Mouse (Mus musculus): ENCODE measurements around the gene Clcnkb.

The Clcnkb gene

DNA sequence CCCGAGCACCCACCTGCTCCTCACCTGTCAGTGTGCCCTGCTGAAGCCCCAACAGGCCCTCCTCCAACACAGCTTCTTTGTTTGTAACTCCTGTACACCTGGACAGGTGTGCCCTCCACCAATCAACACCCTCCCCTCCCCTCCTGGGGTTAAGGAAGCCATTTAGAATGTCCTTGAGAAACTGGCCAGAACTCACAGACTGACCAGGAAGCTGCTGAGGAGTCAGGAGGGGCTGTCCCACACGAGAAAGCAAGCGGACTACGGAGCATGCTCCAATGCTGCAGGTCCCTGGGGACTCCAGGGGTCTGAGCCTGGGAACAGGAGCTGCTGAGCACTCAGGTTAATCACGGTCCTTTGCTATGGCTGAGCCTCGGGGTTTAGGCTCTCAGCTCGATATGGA is at the start of gene Clcnkb:
TSS of gene Clcnkb (minus strand) at position 91 of the 400 bp plus-strand sequence.
- no peak for DNase-seq

DNA sequence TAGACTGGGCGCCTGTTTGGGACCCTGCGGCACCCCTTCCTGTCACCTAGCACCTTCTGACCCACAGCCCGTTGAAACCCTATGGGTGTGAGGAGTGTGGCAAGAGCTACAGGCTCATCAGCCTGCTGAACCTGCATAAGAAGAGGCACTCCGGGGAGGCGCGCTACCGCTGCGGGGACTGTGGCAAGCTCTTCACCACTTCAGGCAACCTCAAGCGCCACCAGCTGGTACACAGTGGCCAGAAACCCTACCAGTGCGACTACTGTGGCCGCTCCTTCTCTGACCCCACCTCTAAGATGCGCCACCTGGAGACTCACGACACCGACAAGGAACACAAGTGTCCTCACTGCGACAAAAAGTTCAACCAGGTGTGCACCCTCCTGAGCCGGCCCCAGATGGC is 48.9 kb upstream of the Clcnkb start:
- DNase-seq = no peak

DNA sequence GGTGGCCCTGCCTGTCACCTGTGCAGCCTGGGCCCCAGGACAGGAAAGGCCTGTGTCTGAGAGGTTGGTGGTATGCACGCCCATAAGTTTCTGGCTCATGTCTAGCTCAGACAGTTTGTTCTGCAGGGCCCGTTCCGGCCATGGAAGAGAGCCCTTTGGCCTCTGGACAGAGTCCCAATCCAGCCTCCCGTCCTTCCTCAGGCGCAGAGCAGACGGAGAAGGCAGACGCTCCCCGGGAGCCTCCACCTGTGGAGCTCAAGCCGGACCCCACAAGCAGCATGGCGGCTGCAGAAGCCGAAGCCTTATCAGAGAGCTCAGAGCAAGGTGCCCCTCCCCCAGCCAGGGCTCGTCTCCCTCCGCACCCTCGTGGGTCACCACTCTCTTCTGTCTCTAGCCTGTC is 47.7 kb upstream of the Clcnkb start:
- DNase-seq = no peak

DNA sequence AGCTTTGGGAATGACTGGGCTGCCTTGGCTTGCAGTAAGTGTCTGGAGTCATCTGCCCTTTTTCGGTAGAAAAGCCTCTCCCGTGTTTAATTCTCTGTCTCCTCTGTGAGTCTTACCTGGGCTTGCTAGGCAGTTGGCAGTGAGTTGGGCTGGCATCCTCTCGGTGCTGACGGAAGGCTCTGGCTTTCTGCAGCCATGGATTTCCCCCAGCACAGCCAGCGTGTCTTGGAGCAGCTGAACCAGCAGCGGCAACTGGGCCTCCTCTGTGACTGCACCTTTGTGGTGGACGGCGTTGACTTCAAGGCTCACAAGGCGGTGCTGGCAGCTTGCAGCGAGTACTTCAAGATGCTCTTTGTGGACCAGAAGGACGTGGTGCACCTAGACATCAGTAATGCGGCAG is 45.8 kb upstream of the Clcnkb start:
- DNase-seq = no peak

DNA sequence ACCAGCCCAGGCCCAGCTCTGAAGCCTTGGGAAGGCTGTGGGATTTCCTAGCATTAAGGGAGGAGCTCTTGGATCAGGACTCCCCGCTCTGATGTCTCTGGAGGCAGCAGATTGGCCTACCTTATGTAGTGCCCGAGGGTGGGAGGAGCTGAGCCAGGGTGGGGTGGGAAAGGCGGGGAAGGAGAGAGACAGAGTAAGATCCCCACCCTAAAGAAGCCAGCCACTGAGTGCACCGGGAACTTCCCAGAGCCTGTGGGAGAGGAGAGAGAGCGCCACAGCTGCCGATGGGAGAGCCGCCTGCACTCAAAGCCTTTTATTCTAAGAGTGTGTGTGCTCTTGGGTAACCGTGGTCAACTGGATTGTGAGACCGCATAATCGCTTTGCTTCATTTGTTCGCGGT is 45.3 kb upstream of the Clcnkb start:
- no peak for DNase-seq

DNA sequence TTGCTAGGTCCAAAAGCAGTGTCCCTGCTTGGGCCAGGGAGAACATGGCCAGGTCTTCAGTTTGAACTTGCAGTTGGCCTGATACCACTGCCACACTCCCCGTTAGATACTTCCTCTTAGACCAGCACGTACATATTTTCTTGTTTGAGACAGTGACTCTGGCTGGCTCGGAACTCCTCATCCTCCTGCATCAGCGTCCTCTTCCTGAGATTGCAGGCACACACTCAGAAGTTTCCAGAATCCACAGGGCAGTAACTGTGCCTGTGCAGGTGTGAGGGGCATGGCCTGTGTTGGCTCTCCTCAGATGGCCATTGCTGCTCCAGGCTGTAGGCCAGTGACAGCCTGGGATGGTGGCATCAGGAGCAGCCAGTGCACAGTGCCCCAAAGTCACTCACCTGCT is 44.7 kb upstream of the Clcnkb start:
- no peak for DNase-seq

DNA sequence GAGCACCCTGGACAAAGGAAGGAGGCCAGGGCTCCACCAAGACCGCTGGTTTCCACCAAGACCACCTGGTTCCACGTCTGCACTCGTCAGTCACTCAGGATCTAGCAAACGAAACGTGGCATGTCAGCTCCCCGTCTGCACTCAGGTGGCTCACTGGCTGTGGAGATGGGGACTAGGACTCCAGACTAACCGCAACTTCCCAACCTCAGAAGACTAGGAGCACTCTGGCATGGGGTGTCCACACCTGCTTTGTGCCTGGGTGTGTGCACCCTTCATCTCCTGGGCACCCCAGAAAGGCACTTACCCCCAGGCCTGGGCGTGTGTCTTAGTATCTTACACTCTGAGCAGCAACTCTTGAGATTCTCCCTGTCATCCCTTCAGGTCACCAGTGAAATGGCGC is 44.0 kb upstream of the Clcnkb start:
- DNase-seq = no peak

DNA sequence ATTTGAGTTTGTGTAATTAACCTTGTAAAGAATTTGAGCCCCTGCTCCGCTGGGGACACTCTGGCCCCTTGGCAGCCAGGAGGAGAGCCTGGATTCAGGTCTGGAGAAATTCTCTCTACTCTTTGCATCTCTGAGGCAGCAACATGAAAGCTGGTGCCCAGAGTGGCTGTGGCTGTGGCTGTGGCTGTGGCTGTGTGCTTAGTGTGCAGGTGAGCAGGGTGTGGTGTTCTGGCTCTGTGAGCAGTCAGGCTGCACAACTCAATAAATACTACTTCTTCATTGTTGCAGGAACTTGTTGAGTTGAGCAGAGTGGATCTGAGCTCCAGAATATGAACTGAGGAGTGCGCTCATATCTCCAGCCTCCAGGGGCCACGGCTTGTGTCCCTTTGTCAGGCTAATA is 43.1 kb upstream of the Clcnkb start:
- no peak for DNase-seq

DNA sequence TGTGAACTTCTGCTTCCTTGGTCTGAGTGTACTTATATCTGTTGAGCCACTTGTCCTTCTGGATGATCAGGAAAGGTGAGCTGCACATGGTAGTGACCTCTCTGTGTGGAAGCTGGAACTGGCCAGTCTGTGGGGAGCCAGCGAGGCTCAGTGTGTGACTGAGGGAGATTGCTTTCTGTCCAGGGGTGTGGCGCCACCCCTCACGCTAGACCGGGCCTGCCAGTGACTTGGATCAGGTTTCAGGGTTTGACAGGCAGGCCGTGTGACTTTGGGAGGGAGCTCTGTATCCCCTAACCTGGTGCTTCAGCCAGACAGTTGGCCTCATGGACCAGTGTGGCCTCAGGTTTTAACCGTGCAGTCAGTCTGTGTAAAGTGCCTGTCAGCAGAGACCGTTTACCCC is 42.4 kb upstream of the Clcnkb start:
- DNase-seq = no peak

DNA sequence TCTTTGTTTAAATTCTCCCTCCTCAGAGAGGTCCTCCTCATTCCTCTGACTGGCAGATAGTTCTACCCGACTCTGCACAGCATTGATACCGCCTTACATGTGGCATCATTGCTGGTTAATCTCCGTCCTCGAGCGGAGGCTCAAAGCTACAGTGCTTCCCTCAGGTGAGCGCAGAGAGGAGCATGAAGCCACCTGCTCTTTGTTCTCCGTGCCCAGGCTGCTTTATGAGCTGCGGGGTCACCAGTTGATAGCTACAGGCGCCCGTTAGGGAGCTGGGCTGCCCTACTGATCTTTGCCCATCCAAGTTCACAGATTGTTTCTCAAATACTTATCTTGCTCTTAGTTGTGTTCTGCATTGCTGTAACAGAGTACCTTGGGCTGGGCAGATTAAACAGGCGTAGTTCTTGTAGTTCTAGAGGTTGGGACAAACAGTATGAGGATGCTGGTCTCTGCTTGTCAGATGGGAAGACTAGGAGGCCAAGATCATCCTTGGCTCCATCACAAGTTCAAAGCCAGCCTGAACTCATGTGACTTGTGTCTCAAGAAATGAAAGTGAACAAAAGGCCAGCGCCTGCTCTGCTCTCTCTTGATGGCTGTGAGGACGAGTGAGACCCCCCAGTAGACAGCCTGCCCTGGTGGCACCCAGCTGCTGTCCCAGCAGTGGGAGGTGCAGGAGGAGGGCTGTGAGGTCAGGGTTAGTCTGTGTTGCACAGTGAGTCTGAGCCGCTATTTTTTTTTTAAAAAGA is 40.6 kb upstream of the Clcnkb start:
- no peak for DNase-seq

DNA sequence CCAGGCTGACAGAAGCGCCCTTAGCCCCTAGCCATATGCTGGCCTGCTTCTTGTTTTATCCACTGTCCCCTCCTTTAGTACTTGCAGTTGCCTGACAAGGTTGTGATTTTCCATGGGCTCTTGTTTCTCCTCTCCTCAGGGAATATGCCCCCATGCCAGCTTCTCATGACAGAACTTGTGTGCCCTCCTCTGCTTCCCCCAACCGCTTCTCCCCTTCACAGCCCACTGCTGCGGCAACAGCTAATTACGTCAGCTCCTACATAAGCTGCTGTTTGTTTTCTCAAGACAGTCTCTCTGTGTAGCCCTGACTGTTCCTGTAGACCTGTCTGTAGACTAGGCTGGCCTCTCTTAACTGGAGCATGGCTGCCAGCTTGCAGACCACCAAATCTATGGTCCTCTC is 39.7 kb upstream of the Clcnkb start:
- DNase-seq = no peak

DNA sequence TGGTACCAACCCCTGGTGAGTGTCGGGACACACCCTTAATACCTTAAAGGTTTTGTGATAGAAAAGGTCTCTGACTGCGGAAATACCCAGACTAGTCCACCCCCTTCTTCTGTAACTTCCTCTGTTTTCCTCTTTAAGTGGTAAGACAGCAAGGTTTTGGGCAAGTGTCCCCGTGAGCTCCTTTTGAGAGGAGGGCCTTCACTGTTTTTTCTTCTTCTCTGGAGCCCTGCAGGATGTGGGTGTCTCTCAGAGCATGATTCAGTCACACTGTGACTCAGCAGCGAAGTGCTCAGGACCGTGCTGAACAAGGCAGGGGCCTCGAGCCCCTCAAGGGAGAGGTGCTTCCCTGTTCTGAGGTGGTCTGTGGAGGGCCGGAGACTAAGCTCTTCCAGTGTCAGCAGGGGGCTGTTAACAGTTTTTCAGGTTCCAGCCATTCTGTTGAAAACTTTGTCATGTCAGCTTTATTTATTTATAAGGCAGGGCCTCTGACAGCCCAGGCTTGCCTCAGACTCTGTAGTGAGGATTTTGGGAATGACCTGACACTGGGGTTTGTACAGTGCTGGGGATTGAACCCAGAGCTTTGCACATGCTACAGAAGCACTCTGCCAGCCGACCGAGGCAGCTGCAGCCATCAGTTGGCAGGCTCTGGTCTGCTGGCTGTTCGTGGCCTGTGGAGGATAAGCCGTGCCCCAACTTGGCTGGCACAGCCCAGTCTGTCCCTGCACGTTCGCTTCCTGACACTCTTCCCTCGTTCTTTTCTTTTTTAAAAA is 39.0 kb upstream of the Clcnkb start:
- DNase-seq = no peak

DNA sequence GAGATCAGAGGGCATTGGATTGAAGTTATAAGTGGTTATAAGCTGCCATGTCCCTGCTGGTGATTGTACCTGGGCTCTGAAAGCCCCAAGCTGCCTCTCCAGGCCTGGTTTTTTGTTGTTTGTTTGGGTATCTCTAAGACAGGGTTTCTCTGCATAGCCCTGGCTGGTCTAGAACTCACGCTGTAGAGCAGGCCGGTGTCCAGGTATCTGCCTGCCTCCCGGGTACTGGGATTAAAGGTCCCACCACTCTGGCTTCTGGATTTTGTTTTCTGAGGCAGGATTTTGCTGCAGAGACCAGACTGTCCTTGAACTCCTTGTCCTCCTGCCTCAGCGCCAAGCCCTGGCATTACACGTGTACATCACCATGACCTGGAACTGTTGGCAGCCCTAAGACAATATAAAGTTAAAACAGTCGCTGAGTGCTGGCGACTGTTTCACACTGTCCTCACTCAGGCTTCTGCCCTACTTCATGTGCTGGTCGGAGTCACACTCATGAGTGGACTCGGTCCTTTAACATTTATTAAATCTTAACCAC is 36.2 kb upstream of the Clcnkb start:
- no peak for DNase-seq

DNA sequence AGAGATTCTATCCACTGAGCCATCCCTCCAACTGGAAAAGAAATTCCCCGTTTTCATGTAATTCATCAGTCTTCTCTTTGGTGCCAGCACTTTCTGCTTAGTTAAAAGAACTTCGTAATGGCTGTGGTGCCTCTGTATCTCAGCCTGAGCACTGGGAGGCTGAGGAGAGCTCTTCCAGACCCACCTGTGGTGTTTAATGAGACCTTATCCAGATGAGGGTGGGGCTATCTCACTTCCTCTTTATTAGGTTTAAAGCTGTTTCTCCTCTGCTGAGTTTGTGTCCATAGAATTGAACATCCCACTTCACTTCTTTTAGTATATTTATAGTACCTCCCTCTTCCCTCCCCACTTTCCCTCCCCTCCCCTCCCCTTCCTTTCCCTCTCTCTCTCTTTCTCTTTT is 35.4 kb upstream of the Clcnkb start:
- DNase-seq = no peak

DNA sequence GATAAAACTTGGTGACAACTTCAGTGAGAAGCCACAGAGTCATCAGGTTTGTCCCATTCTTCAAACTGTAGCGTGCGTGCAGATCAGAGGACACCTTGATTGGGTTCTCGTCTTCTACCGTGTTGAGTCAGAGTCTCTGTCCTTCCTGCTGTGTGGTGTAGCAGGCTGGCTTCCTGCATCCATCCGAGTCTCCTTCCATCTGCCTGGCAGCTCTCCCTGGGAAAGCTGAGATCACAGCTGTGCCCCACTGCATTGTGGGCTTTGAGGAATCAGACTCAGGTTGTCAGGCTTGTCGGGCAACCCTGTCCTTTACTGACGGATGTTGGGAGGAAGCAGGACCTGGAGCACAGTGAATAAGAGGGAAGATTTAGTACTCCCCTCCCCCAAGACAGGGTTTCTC is 30.4 kb upstream of the Clcnkb start:
- no peak for DNase-seq

DNA sequence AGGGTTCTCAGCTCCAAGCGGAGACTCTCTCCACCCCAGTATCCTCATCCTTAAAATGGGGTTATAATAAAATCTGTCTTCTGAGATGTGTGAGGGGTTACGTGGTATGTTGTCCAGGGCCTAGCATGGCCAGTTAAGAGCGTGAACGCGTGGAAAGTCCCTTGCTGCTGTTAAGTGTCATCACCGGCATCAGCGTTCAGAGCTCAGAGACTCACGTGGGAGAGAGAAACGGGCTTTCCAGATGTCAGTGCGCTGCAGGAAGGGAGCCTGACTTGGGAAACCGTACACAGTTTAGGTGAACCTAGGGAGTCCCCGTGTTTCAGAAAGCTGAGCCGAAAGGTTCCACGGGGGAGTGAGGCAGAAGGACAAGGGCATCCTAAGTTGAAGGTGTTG is 29.5 kb upstream of the Clcnkb start:
- DNase-seq = no peak

DNA sequence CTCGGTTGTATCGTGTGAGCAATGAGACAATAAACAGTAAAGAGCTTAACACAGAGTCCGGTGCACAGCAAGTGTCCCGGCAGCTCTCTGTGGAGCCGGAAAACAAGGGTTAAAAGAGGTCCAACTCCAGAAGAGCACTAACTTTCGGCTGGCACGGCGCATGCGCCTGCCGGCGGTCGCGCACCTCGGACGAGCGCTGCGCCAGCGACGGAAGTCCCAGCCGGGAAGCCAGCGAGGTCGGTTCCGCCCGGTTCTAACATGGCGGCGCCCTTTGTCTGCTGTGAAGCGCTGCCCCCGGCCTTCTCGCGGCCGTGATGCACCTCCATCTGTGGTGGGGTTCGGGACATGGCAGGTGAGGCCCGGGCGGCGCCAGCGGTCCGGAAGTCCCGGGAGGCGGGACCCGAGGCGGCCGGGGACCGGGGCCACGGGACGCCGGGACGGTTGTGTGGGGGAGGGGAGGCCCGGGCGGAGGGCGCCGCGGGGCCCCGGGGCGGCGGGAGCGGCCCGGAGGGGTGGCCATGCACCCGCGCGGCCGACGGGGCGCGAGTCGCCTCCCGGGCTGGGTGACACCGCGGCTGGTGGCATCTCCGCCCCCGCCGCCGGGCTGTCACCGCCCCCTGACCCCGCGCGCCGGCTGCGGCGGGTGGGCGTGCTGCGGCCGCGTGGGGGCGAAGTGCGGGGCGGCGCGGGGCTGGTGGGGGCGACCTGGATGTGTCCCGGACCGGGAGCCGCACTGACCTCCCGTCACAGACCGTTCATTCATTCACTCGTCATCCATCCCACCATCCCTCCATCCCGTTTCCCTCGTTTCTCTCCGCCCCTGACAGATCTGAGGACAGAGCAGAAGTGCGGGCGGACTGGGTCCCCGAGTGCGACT is 28.9 kb upstream of the Clcnkb start, which contains the start of gene Zbtb17:
TSS of gene Zbtb17 (plus strand) at position 204 of the 877 bp plus-strand sequence.
- DNase-seq = peak; percentile 83

DNA sequence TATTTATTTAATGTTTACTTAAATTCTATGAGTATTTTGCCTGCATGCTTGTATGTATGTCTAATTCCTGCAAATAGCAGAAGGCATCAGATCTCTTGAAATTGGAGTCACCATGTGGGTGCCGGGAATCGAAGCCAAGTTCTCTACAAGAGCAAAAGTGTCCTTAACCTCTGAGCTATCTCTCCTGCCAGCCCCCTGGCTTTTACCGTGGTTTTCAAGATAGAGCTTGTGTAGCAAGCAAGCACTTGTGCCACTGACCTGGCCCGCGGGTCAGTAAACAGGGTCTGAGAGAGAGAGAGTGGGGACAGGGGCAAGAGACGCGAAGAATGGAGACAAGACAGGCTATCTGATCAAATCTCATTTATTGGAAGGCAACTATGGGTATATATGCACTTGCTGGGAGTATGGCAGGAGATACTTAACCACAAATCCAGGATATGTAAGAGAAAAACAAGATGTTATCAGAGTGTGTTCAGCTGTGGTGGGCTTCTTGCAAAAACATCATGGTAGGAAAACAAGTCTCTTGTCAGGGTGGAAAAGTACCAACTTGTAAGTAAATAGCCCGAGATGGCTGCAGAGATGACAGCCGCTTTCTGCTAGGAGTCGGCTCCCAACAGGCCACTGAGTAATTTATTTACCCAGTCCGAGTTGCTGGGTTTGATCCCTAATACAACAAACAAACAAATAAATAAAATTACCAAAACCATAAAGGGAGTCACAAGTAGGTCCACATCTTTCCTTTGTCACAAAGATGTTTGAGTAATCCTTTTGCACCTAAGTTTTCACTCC is 28.0 kb upstream of the Clcnkb start:
- no peak for DNase-seq

DNA sequence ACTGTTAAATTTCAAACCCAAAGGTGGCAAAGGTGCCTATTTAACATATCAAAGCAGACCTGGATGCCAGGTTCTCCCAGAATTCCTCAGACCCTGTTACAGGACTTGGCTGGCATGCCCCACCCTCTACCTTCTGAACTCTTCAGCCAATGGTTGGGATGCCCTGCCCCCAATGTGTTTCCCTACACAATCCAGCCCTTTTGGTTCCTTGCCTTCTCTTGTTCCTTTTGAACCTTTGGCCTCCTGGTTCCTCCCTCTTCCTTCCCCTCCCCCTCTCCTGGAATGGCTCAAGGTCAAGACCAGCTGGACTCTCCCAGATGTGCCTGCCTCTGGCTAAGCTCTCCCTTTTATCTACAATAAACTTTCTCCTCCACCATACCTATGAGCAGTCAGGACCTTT is 25.1 kb upstream of the Clcnkb start:
- no peak for DNase-seq

DNA sequence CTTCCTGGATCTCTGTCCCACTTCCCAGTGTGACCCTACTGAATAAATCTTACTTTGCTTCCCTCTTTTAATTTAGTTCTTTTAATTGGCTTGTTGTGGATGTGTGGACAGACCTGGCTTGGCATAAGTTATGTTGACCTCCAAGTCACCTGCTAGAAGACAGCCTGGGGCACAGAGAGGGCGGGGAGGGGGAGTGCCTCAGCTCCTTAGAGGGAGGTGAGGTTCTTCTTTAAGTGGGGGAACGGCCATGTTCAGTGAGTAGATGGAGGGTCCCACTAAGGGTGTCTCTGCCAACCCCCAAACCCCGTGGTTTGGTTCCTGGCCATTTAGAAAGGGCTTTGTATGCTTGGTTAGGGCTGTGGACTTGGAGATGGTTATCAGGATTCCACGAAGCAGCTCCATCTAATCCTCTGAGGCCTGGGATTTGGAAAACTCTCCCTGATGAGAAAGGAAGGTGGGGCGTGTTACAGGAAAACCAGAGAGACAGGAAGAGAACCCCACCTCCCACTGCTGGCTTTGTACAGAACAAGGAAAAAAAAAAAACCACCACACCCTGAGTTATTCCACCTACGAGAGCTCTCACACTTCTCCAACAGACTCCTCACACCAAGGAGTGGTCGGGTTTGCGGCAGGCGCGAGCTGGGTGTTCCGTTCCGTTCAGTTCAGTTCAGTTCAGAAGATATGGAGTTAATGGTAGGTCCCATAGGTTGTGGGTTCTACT is 23.4 kb upstream of the Clcnkb start:
- DNase-seq = no peak

DNA sequence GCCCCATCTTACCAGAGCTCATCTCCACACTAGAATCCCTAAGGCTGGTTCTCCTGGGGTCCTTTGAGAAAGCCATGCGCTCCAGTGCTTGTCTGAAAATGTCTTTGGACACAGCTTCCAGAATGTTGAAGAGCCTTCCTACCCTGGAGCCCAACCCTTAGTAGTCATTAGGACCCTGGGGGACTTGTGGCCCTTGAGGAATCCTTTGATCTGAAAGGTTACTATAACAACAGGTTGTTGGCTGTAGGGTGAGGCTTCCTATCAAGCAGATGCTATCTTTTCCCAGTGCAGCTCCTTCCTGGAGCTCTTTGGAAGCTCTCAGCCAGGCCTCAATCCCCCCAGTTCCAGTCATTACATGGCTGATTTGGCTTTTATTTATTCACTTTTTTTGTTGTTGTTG is 20.2 kb upstream of the Clcnkb start, which contains the start of gene Srarp:
TSS of gene Srarp (minus strand) at position 132 of the 400 bp plus-strand sequence.
- DNase-seq = no peak

DNA sequence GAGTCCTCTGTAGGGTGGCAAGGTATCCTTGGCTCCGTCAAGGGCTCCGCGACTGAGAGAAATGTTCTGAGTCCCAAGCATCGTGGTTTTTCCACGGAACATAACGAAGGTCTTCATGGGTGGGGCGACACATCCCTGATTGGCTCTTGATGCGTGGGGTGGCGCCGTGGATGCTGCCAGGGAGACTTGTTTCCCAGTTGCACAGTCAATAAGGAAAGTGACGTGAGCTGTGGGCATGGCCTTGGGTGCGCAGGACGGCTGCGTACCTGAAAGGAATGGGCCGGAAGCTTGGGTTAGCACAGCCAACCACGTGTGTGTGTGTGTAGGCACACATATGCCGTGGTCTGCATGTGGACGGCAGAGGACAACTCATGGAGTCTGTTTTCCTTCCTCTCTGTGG is 17.4 kb upstream of the Clcnkb start:
- no peak for DNase-seq

All from cerebellum, adult 11 months (tissue).